Mouse (Mus musculus): Measurements from ENCODE around the gene Tmem108. TPM values are rescaled to one million over a fixed set of nuclear protein-coding genes. Genes with fewer than 3 reads are reported as not detected.

Tmem108 gene
- total RNA-seq, 4 experiments from 2014 or later, result 30.3 to 35.6 (median 33.9) TPM

DNA sequence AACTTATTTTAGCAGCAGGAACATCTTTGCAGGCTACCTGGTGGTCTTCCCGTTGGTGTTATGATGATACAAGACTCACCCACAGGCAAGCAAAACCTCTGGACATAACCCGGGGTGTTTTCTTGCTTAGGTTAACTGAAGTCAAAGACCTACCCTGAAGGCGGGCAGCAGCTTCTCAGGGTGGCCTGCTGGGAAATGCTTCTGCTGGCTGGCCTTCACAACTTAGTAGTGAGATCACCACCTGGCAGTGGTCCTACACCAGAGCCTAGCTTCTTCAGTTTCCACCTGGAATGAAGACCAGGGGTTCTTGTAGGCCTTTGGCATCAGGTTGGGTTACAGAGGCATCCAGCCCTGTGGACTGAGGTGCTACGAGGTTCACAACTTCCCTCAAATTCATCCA is 169.7 kb downstream of the Tmem108 start:
- DNase-seq (ENCODE audit: low spot score in 2 of 2), result no peak

GRCm38 (mm10) chr9:103590801-103591200 is 170.8 kb downstream of the Tmem108 start:
- no peak for DNase-seq (ENCODE audit: low spot score in 2 of 2)

- peak; percentile 53 to 60 for DNase-seq (ENCODE audit: low spot score in 2 of 2)
Observed at GRCm38 (mm10) chr9:103584865-103585264, 176.8 kb downstream of the Tmem108 start.

GRCm38 (mm10) chr9:103582249-103582961 is 179.2 kb downstream of the Tmem108 start:
- no peak for DNase-seq (ENCODE audit: low spot score in 2 of 2)

DNA sequence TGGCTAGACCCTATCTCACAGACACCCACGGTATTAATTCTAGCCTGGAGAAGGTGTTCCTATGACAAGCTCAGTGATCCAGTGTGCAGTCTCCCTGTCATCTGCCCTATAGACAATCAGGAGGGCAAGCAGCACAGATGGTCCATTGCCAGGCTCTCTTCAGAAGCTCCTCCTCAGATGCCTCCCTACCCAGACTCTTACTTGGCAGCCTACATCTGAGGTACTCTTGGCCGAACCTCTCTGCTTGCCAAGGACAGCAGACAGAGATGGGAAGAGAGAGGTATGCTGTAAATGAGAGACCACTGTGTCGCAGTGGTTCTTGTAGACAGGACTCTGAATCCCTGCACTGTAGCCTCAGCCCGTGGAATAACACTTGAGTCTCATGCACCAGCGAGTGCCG is 181.0 kb downstream of the Tmem108 start:
- no peak for DNase-seq (ENCODE audit: low spot score in 2 of 2)

- no peak for DNase-seq (ENCODE audit: low spot score in 2 of 2)
Observed at GRCm38 (mm10) chr9:103580186-103580585, 181.5 kb downstream of the Tmem108 start.

DNA sequence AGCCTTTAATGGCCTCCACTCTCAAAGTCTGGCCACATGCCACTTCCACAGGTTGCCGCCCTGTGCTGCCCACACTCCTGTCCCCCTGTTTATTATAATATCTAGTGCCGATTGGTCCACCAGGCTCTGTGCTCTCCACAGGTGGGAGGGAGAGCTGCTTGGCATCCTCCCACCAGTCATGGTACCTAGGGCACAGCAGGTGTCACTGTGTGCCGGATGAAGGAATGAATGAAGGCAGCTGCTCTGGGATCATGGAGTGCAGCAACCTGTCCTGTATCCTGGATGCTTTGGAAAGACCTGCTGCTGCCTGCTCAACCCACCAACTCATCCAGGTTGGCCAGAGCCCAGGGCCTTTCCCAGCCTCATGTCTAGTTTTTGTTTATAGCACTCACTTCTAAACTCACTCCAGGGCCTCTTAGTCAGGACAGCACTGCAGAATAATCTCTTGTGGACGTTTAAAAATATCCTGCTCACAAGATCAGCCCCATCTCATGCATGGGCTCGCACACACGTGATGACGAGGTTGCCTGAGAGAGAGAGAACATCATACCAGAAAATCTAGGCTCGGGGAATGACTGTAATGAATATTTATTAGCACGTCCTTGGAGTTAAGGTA is 182.1 kb downstream of the Tmem108 start:
- no peak for DNase-seq (ENCODE audit: low spot score in 2 of 2)

- DNase-seq (ENCODE audit: low spot score in 2 of 2), result no peak
Observed at GRCm38 (mm10) chr9:103577731-103578130, 183.9 kb downstream of the Tmem108 start.

GRCm38 (mm10) chr9:103577181-103577580 is 184.5 kb downstream of the Tmem108 start:
- DNase-seq (ENCODE audit: low spot score in 2 of 2), result no peak

DNA sequence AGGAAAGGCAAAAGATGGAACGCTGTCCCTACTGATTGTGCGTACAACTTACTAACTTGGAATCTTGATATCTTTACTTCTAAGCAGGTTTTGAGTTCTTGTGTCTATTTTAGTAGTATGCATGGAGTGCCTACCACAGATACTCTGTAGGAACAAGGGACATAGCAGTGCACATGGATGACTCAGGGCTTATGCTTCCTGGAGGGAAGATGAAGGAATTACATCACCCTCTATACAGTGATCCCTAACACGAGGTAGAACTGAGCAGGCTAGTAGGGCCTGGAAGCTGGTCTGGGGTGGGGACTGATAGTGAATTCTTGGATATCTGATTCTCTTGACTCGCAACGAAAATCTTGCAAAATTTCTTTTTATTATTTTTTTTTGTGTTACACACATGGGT is 185.7 kb downstream of the Tmem108 start:
- DNase-seq (ENCODE audit: low spot score in 2 of 2), result no peak

DNA sequence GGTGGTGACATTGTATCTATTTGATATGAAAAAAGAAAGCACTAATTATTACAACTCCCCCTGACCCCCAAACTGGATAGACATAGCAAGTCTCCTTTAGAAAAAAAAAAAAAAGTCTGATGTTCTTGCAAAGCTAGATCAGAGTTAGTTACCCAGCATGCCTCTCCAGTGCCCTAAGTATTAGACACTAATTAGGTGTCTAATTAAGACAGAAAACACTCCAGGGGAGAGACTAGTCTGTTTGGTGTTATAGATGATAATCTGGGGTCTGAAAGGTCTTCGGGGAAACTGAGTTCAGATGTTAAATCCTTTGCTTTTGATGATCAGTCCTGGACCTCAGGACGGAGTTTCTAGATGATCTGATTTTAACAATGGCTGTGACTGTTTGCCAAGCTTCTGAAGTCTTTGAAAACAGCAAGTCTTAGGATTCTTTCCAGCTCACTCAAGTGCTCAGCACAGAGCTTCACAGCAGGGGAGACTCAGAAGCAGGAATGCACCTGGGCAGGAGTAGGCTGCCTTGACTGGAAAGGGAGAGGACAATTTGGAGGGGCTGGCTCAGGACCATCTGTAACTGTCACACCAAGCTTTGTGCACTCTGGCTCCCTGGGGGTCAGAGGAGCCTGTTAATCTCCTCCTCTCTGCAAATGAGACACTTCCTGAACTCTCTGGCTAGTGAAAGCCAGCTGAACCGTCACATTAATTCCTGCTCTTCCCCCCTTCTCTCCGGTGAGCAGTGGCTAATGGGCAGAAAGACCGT is 187.5 kb downstream of the Tmem108 start:
- DNase-seq (ENCODE audit: low spot score in 2 of 2), result no peak

GRCm38 (mm10) chr9:103570158-103570741 is 191.4 kb downstream of the Tmem108 start:
- no peak for DNase-seq (ENCODE audit: low spot score in 2 of 2)

GRCm38 (mm10) chr9:103568983-103569382 is 192.7 kb downstream of the Tmem108 start:
- DNase-seq (ENCODE audit: low spot score in 2 of 2), result no peak

- no peak for DNase-seq (ENCODE audit: low spot score in 2 of 2)
Observed at GRCm38 (mm10) chr9:103565186-103565585, 196.5 kb downstream of the Tmem108 start.

- DNase-seq (ENCODE audit: low spot score in 2 of 2), result peak in 1 of 2 experiments; percentile 55
Observed at GRCm38 (mm10) chr9:103563864-103564610, 197.6 kb downstream of the Tmem108 start.

DNA sequence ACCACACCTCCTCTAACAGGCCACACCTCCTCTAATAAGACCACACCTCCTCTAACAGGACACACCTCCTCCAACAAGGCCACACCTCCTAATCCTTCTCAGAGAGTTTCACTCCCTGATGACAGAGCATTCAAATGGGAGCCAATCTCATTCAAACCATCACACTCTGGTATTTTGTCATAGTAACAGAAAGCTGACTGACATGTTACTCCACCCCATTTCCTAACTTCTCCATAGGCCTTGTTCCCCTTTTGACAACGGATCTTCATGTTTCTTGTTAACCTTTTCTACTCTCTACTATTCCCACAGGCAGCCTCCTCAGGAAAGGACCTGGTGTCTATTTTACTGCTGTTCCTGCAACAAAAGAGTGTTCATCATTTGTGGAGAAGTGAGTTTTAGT is 199.6 kb downstream of the Tmem108 start:
- no peak for DNase-seq (ENCODE audit: low spot score in 2 of 2)

DNA sequence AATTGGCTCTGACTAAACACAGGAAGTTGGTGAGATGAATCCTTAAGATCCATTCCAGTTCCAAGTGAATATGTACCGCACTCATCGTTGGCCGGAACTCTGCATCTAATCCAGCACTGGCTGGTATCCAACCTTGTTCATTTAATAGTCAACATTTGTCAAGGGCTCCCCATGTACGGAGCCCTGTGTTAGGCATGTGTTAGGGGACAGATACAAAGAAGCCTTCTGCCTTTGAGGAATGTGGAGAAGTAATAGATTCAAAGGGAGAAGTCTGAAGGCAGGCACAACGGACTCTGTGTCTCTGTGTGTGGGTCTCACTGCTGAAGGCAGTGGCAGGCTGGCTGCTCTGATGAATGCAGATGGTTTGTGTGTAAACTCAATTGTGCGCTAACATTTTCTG is 202.9 kb downstream of the Tmem108 start:
- DNase-seq (ENCODE audit: low spot score in 2 of 2), result peak in 1 of 2 experiments; percentile 40

DNA sequence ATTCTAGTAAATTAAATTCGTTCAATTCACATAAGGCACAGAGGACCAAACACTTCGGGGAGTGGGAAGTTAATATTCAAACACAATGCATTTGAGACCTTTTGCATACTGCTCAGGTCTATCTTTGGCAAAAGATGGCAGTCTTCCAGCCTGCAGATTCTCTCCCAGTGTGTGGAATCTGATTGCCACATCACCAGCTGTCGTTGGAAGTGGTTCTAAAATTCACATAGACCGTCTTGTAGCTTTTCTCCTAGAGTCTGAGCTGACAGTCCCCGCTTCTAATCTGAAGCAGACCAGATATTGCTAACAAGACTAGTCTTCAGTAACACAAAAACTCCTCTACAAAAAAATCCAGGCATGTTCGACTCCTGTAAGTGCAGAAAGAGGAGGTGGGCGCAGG is 203.4 kb downstream of the Tmem108 start:
- peak; percentile 68 to 73 for DNase-seq (ENCODE audit: low spot score in 2 of 2)

DNA sequence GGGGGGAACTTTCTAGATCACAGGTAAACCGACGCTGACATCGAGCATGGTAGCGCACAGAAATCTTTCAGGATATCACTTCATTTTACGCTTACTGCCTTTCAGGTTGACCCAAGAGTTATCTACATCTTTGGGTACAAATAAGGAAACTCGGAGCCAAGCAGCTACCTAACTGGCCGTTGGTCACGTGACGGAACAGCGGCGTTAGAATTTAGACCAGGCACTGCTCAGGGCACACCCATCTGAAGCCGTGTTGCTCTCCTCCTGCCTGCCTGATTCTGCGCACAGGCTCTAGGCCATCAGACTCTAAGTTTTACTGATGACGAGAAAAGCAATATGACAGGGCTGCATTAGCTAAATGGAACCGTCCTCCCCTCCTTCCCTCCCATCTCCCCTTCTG is 204.6 kb downstream of the Tmem108 start:
- DNase-seq (ENCODE audit: low spot score in 2 of 2), result no peak

DNA sequence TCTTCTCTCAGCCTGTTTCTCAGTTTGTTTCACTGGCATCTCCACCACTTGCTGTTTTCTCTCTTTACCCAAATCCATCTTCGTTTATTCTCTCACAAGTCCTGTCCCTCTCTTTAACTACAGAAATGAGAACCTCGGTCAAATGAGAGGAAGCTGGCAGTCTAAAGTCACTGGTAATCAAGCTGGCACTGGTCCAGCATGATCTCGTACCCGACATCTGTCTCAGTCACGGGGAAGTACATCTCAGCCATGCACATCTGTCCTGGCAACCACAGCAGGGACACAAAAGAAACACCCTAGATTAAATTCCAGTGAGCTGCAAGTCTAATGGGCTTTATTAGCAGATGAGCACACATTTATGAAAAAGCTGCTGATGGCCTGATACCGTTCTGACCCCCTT is 206.3 kb downstream of the Tmem108 start:
- no peak for DNase-seq (ENCODE audit: low spot score in 2 of 2)

DNA sequence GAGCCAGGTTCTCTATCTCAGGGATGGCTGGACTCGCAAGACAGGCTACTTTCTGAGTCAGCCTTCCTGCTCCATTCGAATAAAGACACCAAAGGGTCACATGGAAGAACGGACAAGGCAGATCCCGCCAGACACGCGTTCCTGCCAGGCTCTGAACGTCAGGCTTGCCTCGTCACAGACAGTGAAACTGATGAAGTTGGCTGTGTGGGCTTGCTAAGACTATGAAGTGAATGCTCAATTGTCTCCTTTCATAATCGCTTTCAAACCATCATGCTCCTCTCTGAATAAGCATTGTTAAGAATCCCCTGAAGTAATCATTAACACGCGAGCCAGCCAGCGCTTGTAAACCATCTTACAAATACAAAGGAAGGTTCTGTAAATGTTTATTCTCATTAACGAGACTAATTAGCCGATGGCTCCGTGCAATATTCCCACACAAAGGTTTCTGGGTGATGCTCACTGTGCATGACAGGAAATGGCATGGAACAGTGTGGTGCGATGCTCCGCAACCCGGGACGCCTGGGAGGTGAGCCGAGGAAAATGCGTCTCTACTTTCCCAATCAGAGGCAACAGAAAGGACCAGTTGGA is 210.9 kb downstream of the Tmem108 start:
- no peak for DNase-seq (ENCODE audit: low spot score in 2 of 2)
